Mouse (Mus musculus): Measurements from ENCODE around the gene Olfr1094.

Olfr1094 gene

DNA sequence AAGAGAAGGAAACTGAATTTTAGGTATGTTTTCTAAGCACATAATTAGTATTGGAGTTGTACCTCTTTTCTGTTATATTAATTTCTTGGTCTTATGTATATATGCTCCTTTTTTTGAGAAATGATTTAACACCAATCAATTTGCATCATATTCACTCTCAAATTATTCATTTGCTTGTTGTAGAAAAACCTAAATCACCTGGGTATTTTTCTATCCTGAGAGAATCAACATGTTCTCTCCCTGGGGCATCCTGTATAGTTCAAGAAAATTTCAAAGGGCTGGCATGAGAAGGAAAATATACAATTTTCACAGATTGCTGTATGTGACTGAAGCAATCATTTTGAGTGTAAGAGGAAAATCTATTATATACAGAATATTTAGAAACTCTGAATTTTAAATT, at the start of gene Olfr1094:
Gene Olfr1094, plus strand, starts transcription at position 301 of the 400 bp plus-strand sequence.
- DNase-seq (ENCODE audit: low spot score in 2 of 2), result no peak

- no peak for DNase-seq (ENCODE audit: low spot score in 2 of 2)
Measured at GRCm38 (mm10) chr2:86782179-86782578, 42.3 kb upstream of the Olfr1094 start, which contains the start of gene Olfr1093. Gene Olfr1093 (plus strand): TSS chr2:86782479.

GRCm38 (mm10) chr2:86809918-86810317, 14.5 kb upstream of the Olfr1094 start, which contains the start of gene Olfr141:
Gene Olfr141 (minus strand): TSS chr2:86810018.
- DNase-seq (ENCODE audit: low spot score in 2 of 2), result no peak

GRCm38 (mm10) chr2:86851596-86851995, 27.1 kb downstream of the Olfr1094 start, which contains the start of gene Olfr1095:
Gene Olfr1095 (minus strand): TSS chr2:86851696.
- DNase-seq (ENCODE audit: low spot score in 2 of 2), result no peak

GRCm38 (mm10) chr2:86874702-86875101, 50.2 kb downstream of the Olfr1094 start, which contains the start of gene Gm13723:
Gene Gm13723 (minus strand): TSS chr2:86874802.
- DNase-seq (ENCODE audit: low spot score in 2 of 2), result no peak

Data from spleen, postnatal 14 days (tissue).